Mouse (Mus musculus): ENCODE data around the gene Foxj2. TPM values are rescaled to one million over a fixed set of nuclear protein-coding genes. Genes with fewer than 3 reads are reported as not detected.
A peak's percentile ranks its signal among the peaks of the same experiment; 100 is the strongest.

Foxj2 gene
- polyA plus RNA-seq, 1 experiment from 2014 or later: 3.0 TPM

DNA sequence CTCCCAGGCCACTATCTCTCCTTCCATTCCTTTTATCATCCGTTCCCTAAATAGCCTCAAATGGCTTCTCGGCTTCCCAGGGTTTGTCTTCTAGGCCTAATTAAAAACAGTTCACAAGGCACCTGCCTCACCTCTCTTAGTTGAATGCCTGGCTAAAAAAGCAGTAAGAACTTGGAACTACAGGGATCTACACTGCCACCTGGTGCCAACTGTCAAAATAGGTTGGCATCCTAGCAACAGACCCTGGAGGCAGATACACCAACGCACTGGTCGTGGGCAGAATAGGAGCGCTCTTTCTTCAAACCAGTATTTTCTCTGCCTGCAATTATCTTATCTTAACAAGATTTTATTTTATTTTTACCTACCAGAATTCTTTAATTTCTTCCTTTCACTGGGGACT lies 33.4 kb upstream of the Foxj2 start:
- ATAC-seq (ENCODE audit: low FRiP score) (0 out of 2 replicates have a peak, but pooled peaks have one; percentile 51), DNase-seq (ENCODE audit: low spot score) (peak; percentile 70)
- H3K4me3 ChIP-seq (ENCODE audit: low read depth, low read length): no peak overlapping the region
- H3K27ac ChIP-seq (ENCODE audit: low read depth, low read length): no peak overlapping the region
- H3K4me2 ChIP-seq (replicated peaks; ENCODE audit: low read depth, low read length): no peak overlapping the region
- H3K27me3 ChIP-seq (ENCODE audit: control insufficient read depth, insufficient read depth, low read length): no peaks in the 10 kb centered on the region
- H3K9ac ChIP-seq (ENCODE audit: low read depth, low read length): no peak overlapping the region
- H3K4me1 ChIP-seq (replicated peaks; ENCODE audit: control insufficient read depth, insufficient read depth, low read length): no peaks in the 10 kb centered on the region
- no peaks in the 10 kb centered on the region for H3K36me3 ChIP-seq (ENCODE audit: control insufficient read depth, insufficient read depth, low read length)
- no peaks in the 10 kb centered on the region for H3K9me3 ChIP-seq (ENCODE audit: control insufficient read depth, low read length)
- 40% methylated on average over 5 of the region's 5 CpGs for WGBS

DNA sequence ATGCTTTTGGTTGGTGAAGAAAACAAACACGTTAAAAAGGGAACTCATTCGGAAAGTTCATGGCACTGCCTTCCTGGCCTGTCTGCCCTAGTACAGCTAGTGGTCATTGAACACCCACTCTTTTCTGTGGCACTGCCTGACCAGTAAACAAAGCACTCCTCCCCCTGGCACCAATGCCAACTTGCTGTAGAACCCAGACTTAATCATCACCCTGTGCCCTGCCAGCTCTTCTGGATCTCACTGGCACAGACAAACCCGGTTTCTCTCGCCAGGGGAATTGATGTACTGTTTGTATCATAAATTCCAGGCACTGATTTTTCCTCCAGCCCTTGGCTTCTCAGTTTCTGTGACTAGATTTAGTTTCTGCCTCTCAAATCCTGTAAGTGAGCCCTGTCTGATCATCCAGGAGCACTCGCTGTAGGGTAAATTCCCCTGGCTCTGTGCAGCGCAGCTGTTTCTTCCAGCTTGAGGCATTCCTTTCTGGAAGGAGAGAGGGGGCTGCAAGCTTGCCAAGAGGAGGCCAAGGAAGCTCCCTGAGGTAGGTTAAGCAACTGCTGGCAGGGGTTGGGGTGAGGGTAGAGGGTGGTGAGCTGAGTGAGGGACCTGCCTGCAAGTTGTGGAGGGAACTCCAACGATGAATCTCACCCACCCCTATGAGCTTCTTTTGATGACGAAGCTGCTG lies 24.3 kb upstream of the Foxj2 start:
- Histone ChIP-seq H3K36me3 (ENCODE audit: control insufficient read depth, insufficient read depth, low read length) (no peaks in the 10 kb centered on the region), H3K4me3 (ENCODE audit: low read depth, low read length) (no peak overlapping the region), H3K27ac (ENCODE audit: low read depth, low read length) (no peak overlapping the region), H3K4me1 (replicated peaks; ENCODE audit: control insufficient read depth, insufficient read depth, low read length) (no peaks in the 10 kb centered on the region), H3K9ac (ENCODE audit: low read depth, low read length) (no peak overlapping the region), H3K27me3 (ENCODE audit: control insufficient read depth, insufficient read depth, low read length) (no peaks in the 10 kb centered on the region), H3K4me2 (replicated peaks; ENCODE audit: low read depth, low read length) (no peak overlapping the region), H3K9me3 (ENCODE audit: control insufficient read depth, low read length) (no peaks in the 10 kb centered on the region)
- DNase-seq (ENCODE audit: low spot score): no peak
- ATAC-seq (ENCODE audit: low FRiP score): no peak
- WGBS: 80% methylated on average over 8 of the region's 8 CpGs

DNA sequence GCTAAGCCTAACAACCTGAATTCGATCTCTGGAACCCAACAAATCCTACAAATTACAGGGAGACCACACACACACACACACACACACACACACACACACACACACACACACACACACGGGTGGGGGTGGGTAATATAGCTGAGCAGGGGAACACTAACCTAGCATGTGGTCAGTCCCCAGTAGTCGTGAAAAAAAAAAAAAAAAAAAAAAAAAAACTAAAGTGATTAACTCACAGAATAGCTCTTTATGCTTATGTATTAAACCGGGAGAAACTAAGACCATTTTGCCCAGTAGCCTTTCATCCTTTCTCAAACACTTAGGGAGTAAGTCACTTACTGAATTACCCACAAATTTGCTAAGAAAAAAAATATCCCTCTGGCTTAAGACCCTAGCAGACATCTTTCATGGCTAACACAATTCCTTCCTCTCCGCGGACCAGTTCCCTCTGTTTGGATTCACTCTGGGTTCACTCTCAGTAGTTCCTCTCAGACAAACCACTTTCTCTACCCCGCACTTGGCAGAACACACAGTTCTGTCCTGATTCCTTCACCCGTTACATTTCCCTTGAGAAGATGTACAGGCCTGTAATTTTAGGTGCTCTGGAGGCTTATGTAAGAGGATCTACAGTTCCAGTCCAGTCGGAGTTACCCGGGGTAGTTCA lies 18.9 kb upstream of the Foxj2 start:
- Histone ChIP-seq H3K27ac (ENCODE audit: low read depth, low read length) (no peak overlapping the region), H3K36me3 (ENCODE audit: control insufficient read depth, insufficient read depth, low read length) (no peaks in the 10 kb centered on the region), H3K4me2 (replicated peaks; ENCODE audit: low read depth, low read length) (peak overlapping the region; percentile 93), H3K4me3 (ENCODE audit: low read depth, low read length) (peak overlapping the region; percentile 43), H3K4me1 (replicated peaks; ENCODE audit: control insufficient read depth, insufficient read depth, low read length) (no peaks in the 10 kb centered on the region), H3K9ac (ENCODE audit: low read depth, low read length) (peak overlapping the region; percentile 63), H3K9me3 (ENCODE audit: control insufficient read depth, low read length) (no peaks in the 10 kb centered on the region), H3K27me3 (ENCODE audit: control insufficient read depth, insufficient read depth, low read length) (peaks cover 5% of the 10 kb centered on the region; the same call in 1 of the 2 replicates)
- no peak for ATAC-seq (ENCODE audit: low FRiP score)
- WGBS: 47% methylated on average over 10 of the region's 10 CpGs
- DNase-seq (ENCODE audit: low spot score): no peak

DNA sequence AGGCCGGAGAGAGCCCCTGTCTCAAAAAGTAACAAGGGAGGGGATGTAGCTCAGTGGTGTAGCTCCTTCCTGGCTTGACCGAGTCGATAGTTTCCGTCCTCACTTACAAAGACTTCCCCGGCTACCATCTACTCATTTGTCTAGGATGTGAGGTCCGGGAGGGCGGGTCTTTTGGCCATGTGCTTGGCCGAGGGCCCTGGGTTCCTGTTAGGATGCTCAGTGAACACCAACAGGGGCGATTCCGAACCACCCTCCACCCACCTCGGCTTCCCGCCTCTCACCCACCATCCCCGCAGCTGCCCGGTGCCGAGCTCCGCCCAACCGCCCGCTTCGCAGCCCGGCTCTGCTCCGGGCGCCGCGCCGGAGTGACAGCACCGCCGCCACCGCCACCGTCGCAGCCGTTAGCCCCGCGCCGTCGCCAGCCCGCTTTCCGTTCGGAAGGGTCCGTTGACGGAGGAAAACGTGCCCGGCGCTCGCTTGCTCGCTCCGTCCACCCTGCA lies 18.4 kb upstream of the Foxj2 start, which contains the start of gene Slc2a3:
TSS of gene Slc2a3 (minus strand) at position 340 of the 500 bp plus-strand sequence.
- Histone ChIP-seq H3K9me3 (ENCODE audit: control insufficient read depth, low read length) (no peaks in the 10 kb centered on the region), H3K9ac (ENCODE audit: low read depth, low read length) (peak within 1 kb of the TSS; percentile 63), H3K4me1 (replicated peaks; ENCODE audit: control insufficient read depth, insufficient read depth, low read length) (no peaks in the 10 kb centered on the region), H3K27me3 (ENCODE audit: control insufficient read depth, insufficient read depth, low read length) (peaks cover 5% of the 10 kb centered on the region; the same call in 1 of the 2 replicates), H3K27ac (ENCODE audit: low read depth, low read length) (no peak within 1 kb of the TSS), H3K4me2 (replicated peaks; ENCODE audit: low read depth, low read length) (peak within 1 kb of the TSS; percentile 93), H3K36me3 (ENCODE audit: control insufficient read depth, insufficient read depth, low read length) (no peaks in the 10 kb centered on the region), H3K4me3 (ENCODE audit: low read depth, low read length) (peak within 1 kb of the TSS; percentile 43)
- peak; percentile 77 for ATAC-seq (ENCODE audit: low FRiP score)
- 1% methylated on average over 46 of the region's 46 CpGs for WGBS
- peak; percentile 67 for DNase-seq (ENCODE audit: low spot score)

- WGBS: 2% methylated on average over 34 of the region's 34 CpGs
- H3K4me1 ChIP-seq (replicated peaks; ENCODE audit: control insufficient read depth, insufficient read depth, low read length): no peaks in the 10 kb centered on the region
- H3K9ac ChIP-seq (ENCODE audit: low read depth, low read length): peak overlapping the region; percentile 63
- peaks cover 5% of the 10 kb centered on the region; the same call in 1 of the 2 replicates for H3K27me3 ChIP-seq (ENCODE audit: control insufficient read depth, insufficient read depth, low read length)
- H3K4me3 ChIP-seq (ENCODE audit: low read depth, low read length): peak overlapping the region; percentile 43
- no peaks in the 10 kb centered on the region for H3K36me3 ChIP-seq (ENCODE audit: control insufficient read depth, insufficient read depth, low read length)
- H3K4me2 ChIP-seq (replicated peaks; ENCODE audit: low read depth, low read length): peak overlapping the region; percentile 93
- DNase-seq (ENCODE audit: low spot score) (peak; percentile 64), ATAC-seq (ENCODE audit: low FRiP score) (peak; percentile 76)
- no peaks in the 10 kb centered on the region for H3K9me3 ChIP-seq (ENCODE audit: control insufficient read depth, low read length)
- H3K27ac ChIP-seq (ENCODE audit: low read depth, low read length): no peak overlapping the region
Observed at GRCm38 (mm10) chr6:122801801-122802514, 17.8 kb upstream of the Foxj2 start.

GRCm38 (mm10) chr6:122804418-122804817 lies 15.3 kb upstream of the Foxj2 start:
- no peaks in the 10 kb centered on the region for H3K4me1 ChIP-seq (replicated peaks; ENCODE audit: control insufficient read depth, insufficient read depth, low read length)
- no peak overlapping the region for H3K27ac ChIP-seq (ENCODE audit: low read depth, low read length)
- no peak overlapping the region for H3K4me3 ChIP-seq (ENCODE audit: low read depth, low read length)
- H3K4me2 ChIP-seq (replicated peaks; ENCODE audit: low read depth, low read length): no peak overlapping the region
- WGBS: 36% methylated on average over 5 of the region's 5 CpGs
- DNase-seq (ENCODE audit: low spot score) (peak; percentile 84), ATAC-seq (ENCODE audit: low FRiP score) (no peak)
- peaks cover 5% of the 10 kb centered on the region; the same call in 1 of the 2 replicates for H3K27me3 ChIP-seq (ENCODE audit: control insufficient read depth, insufficient read depth, low read length)
- H3K36me3 ChIP-seq (ENCODE audit: control insufficient read depth, insufficient read depth, low read length): no peaks in the 10 kb centered on the region
- H3K9me3 ChIP-seq (ENCODE audit: control insufficient read depth, low read length): no peaks in the 10 kb centered on the region
- no peak overlapping the region for H3K9ac ChIP-seq (ENCODE audit: low read depth, low read length)

GRCm38 (mm10) chr6:122810022-122810614 lies 9.6 kb upstream of the Foxj2 start:
- no peaks in the 10 kb centered on the region for H3K36me3 ChIP-seq (ENCODE audit: control insufficient read depth, insufficient read depth, low read length)
- no peak for DNase-seq (ENCODE audit: low spot score)
- peak overlapping the region; percentile 55 for H3K4me2 ChIP-seq (replicated peaks; ENCODE audit: low read depth, low read length)
- ATAC-seq (ENCODE audit: low FRiP score): peak; percentile 2; the same call in 1 of the 2 replicates
- no peaks in the 10 kb centered on the region for H3K9me3 ChIP-seq (ENCODE audit: control insufficient read depth, low read length)
- WGBS: 1% methylated on average over 11 of the region's 11 CpGs
- H3K4me1 ChIP-seq (replicated peaks; ENCODE audit: control insufficient read depth, insufficient read depth, low read length): no peaks in the 10 kb centered on the region
- no peaks in the 10 kb centered on the region for H3K27me3 ChIP-seq (ENCODE audit: control insufficient read depth, insufficient read depth, low read length)
- H3K4me3 ChIP-seq (ENCODE audit: low read depth, low read length): peak overlapping the region; percentile 70
- peak overlapping the region; percentile 48 for H3K9ac ChIP-seq (ENCODE audit: low read depth, low read length)
- H3K27ac ChIP-seq (ENCODE audit: low read depth, low read length): peak overlapping the region; percentile 97

DNA sequence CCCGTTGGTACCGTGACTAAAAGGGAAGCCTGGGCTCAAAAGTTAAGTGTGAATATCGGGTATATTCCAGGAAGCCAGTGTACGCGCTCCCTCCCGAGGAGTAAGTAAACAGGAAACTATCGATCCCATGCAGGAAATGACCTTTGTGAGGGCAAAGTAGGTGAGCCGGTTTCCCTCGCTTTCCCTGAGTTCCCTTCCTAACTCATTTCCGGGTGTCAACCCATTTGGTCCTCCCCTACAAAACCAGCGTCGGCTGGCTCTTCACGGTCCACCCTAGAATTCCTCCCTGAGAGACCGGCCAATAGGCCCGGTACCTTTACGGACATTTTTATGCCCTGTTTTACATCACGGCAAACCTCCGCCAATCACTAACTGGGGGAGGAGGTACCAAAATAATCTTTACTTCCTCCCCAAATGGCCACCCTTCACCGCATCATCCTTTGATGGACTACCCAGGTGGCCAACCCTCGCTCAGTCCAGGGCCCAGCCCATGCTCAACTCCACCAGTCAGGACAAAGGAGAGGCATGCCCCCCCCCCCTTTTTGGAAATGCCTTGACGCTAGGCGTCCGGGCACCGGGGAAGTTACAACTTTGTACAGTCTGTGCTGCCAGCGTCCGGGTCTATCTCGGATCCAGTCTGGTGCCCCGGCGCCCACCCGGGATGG lies 9.0 kb upstream of the Foxj2 start:
- no peaks in the 10 kb centered on the region for H3K4me1 ChIP-seq (replicated peaks; ENCODE audit: control insufficient read depth, insufficient read depth, low read length)
- H3K4me2 ChIP-seq (replicated peaks; ENCODE audit: low read depth, low read length): peak overlapping the region; percentile 55
- no peaks in the 10 kb centered on the region for H3K27me3 ChIP-seq (ENCODE audit: control insufficient read depth, insufficient read depth, low read length)
- peak overlapping the region; percentile 97 for H3K27ac ChIP-seq (ENCODE audit: low read depth, low read length)
- peak overlapping the region; percentile 70 for H3K4me3 ChIP-seq (ENCODE audit: low read depth, low read length)
- H3K9ac ChIP-seq (ENCODE audit: low read depth, low read length): peak overlapping the region; percentile 65
- DNase-seq (ENCODE audit: low spot score) (peak; percentile 94), ATAC-seq (ENCODE audit: low FRiP score) (peak; percentile 100)
- WGBS: under 1% methylated on average over 30 of the region's 30 CpGs
- H3K9me3 ChIP-seq (ENCODE audit: control insufficient read depth, low read length): no peaks in the 10 kb centered on the region
- H3K36me3 ChIP-seq (ENCODE audit: control insufficient read depth, insufficient read depth, low read length): no peaks in the 10 kb centered on the region

Measured in hindbrain, embryonic 11.5 days (tissue).